Mouse (Mus musculus): ENCODE measurements around the gene Ly6g5c.
"Not testable (repeated sequence)": the region's sequence is repeated elsewhere in the genome, so short reads cannot be mapped to it uniquely, and the experiment has no call there.

Ly6g5c gene

GRCm38 (mm10) chr17:35115046-35116019 is 7.3 kb downstream of the Ly6g5c start, which contains the start of gene Ly6g5b:
Gene Ly6g5b (minus strand): TSS chr17:35115428.
- no peak for DNase-seq (ENCODE audit: low spot score)

GRCm38 (mm10) chr17:35120745-35121142 is 12.7 kb downstream of the Ly6g5c start:
- no peak for DNase-seq (ENCODE audit: low spot score)

GRCm38 (mm10) chr17:35121143-35121799 is 13.2 kb downstream of the Ly6g5c start, which contains the start of gene Gpank1:
Gene Gpank1 (plus strand): TSS chr17:35121455.
- peak; percentile 97 for DNase-seq (ENCODE audit: low spot score)

GRCm38 (mm10) chr17:35121871-35122303 is 13.8 kb downstream of the Ly6g5c start, which contains the start of gene Csnk2b:
Gene Csnk2b (minus strand): TSS chr17:35122053.
- DNase-seq (ENCODE audit: low spot score) = peak; percentile 69

- not testable (repeated sequence) for DNase-seq (ENCODE audit: low spot score)
These were observed 15.2 kb downstream of the Ly6g5c start for GRCm38 (mm10) chr17:35123287-35123686.

- DNase-seq (ENCODE audit: low spot score) = not testable (repeated sequence)
These were observed 16.3 kb downstream of the Ly6g5c start for GRCm38 (mm10) chr17:35124261-35124896.

- no peak for DNase-seq (ENCODE audit: low spot score)
These were observed 17.0 kb downstream of the Ly6g5c start for GRCm38 (mm10) chr17:35125081-35125480.

GRCm38 (mm10) chr17:35125578-35125977 is 17.5 kb downstream of the Ly6g5c start:
- DNase-seq (ENCODE audit: low spot score) = no peak

- no peak for DNase-seq (ENCODE audit: low spot score)
These were observed 18.1 kb downstream of the Ly6g5c start, which contains the start of gene D17H6S53E for GRCm38 (mm10) chr17:35126206-35126611. Gene D17H6S53E (plus strand): TSS chr17:35126373.

GRCm38 (mm10) chr17:35127017-35127416 is 18.9 kb downstream of the Ly6g5c start:
- no peak for DNase-seq (ENCODE audit: low spot score)

GRCm38 (mm10) chr17:35128996-35129395 is 20.9 kb downstream of the Ly6g5c start:
- DNase-seq (ENCODE audit: low spot score) = no peak

- no peak for DNase-seq (ENCODE audit: low spot score)
These were observed 23.0 kb downstream of the Ly6g5c start for GRCm38 (mm10) chr17:35131038-35131437.

- DNase-seq (ENCODE audit: low spot score) = no peak
These were observed 23.6 kb downstream of the Ly6g5c start, which contains the start of gene Apom for GRCm38 (mm10) chr17:35131500-35132173. Gene Apom (minus strand): TSS chr17:35132050.

- DNase-seq (ENCODE audit: low spot score) = no peak
These were observed 24.1 kb downstream of the Ly6g5c start for GRCm38 (mm10) chr17:35132174-35132560.

- no peak for DNase-seq (ENCODE audit: low spot score)
These were observed 25.4 kb downstream of the Ly6g5c start for GRCm38 (mm10) chr17:35133517-35133916.

- DNase-seq (ENCODE audit: low spot score) = peak; percentile 93
These were observed 26.9 kb downstream of the Ly6g5c start, which contains the start of gene Bag6 for GRCm38 (mm10) chr17:35134801-35135590. Gene Bag6 (plus strand): TSS chr17:35135178.

GRCm38 (mm10) chr17:35135591-35136320 is 27.7 kb downstream of the Ly6g5c start:
- no peak for DNase-seq (ENCODE audit: low spot score)

GRCm38 (mm10) chr17:35139269-35139668 is 31.2 kb downstream of the Ly6g5c start:
- no peak for DNase-seq (ENCODE audit: low spot score)

- no peak for DNase-seq (ENCODE audit: low spot score)
These were observed 32.5 kb downstream of the Ly6g5c start for GRCm38 (mm10) chr17:35140490-35140996.

- DNase-seq (ENCODE audit: low spot score) = no peak
These were observed 33.9 kb downstream of the Ly6g5c start for GRCm38 (mm10) chr17:35141971-35142370.
